Mouse (Mus musculus) hindbrain, postnatal 0 days (tissue): ENCODE data around the gene Otop1. TPM values are rescaled to one million over a fixed set of nuclear protein-coding genes. Genes with fewer than 3 reads are reported as not detected.

Source experiments
- ATAC-seq: fragments of 200-750 bp; cut with Nextera tagmentation; 2 replicates; pipeline ENCODE4 v1.8.0; 2017; ENCODE audit warnings: mild to moderate bottlenecking, moderate TSS enrichment, moderate library complexity
- DNase-seq: peaks from one replicate; pipeline ENCODE4 v3.0.0-alpha.2; 2015; ENCODE audit warnings: low spot score
- H3K27ac ChIP-seq: fragments of 300-500 bp; sonication (generic); 2 replicates; pipeline ENCODE4 v1.5.1; 2014; ENCODE audit warnings: mild to moderate bottlenecking
- H3K27me3 ChIP-seq: fragments of 300-500 bp; sonication (generic); 2 replicates; pipeline ENCODE4 v1.6.1; 2014; ENCODE audit warnings: low read length, mixed read lengths; ENCODE audit not compliant: insufficient read depth
- H3K36me3 ChIP-seq: fragments of 300-500 bp; sonication (generic); 2 replicates; pipeline ENCODE4 v1.6.1; 2014; ENCODE audit warnings: low read length, mixed read lengths; ENCODE audit not compliant: insufficient read depth
- H3K4me1 ChIP-seq: fragments of 300-500 bp; sonication (generic); 2 replicates; pipeline ENCODE4 v1.6.1; 2014; ENCODE audit warnings: antibody characterized with exemption, low read length, mixed read lengths; ENCODE audit not compliant: insufficient read depth
- H3K4me2 ChIP-seq: fragments of 300-500 bp; sonication (generic); 2 replicates; pipeline ENCODE4 v1.6.1; 2014; ENCODE audit warnings: low read depth, mild to moderate bottlenecking, low read length, moderate library complexity, mixed read lengths
- H3K4me3 ChIP-seq: fragments of 300-500 bp; sonication (generic); 2 replicates; pipeline ENCODE4 v1.5.1; 2014; ENCODE audit warnings: low read length
- H3K9ac ChIP-seq: fragments of 300-500 bp; sonication (generic); replicated peaks from 2 replicates; pipeline ENCODE4 v1.6.1; 2014; ENCODE audit warnings: mild to moderate bottlenecking, low read length, moderate library complexity, mixed read lengths
- H3K9me3 ChIP-seq: fragments of 300-500 bp; sonication (generic); 2 replicates; pipeline ENCODE4 v1.6.1; 2016; ENCODE audit warnings: low read length, mixed read lengths
- CTCF ChIP-seq: IDR thresholded peaks from 2 replicates; pipeline ENCODE4 v1.5.1; 2016; ENCODE audit warnings: antibody characterized with exemption, control low read depth, low read depth
- whole genome bisulfite sequencing: fragments of 180-500 bp; shearing (Covaris S2); extraction: QIAGEN DNeasy Blood & Tissue Kit; methylation state at CpG from one replicate; pipeline ENCODE4 v1.1.7; 2014; 5-methylcytosine and 5-hydroxymethylcytosine counted together
- polyA plus RNA-seq: library from polyadenylated mRNA; unstranded; fragments of >200 nt; fragmentation: Nextera tagmentation; extraction: Ambion mirVana; gene quantifications from 2 replicates; pipeline ENCODE4 v1.2.1, GENCODE M21; 2015
- total RNA-seq: library from RNA; depleted of rRNA; stranded (reverse); fragments of >200 nt; gene quantifications from 2 replicates; pipeline ENCODE4 v1.2.3, GENCODE M21; 2014

Gene Otop1
- total and polyA plus RNA-seq, 2 experiments from 2014 or later = 0.10 TPM

GRCm38 (mm10) chr5:38270942-38271341 lies 4.8 kb upstream of the Otop1 start:
- WGBS = 89% methylated on average over 3 of the region's 3 CpGs
- Histone ChIP-seq H3K27ac (no peak overlapping the region), H3K4me1 (no peaks in the 10 kb centered on the region), H3K4me3 (no peak overlapping the region), H3K9me3 (no peaks in the 10 kb centered on the region), H3K9ac (no peak overlapping the region), H3K27me3 (peaks cover 14% of the 10 kb centered on the region), H3K36me3 (peaks cover 29% of the 10 kb centered on the region; the same call in 1 of the 2 replicates), H3K4me2 (no peak overlapping the region)
- no peak for ATAC-seq
- no peak for DNase-seq
- no peak for TF ChIP-seq CTCF

DNA sequence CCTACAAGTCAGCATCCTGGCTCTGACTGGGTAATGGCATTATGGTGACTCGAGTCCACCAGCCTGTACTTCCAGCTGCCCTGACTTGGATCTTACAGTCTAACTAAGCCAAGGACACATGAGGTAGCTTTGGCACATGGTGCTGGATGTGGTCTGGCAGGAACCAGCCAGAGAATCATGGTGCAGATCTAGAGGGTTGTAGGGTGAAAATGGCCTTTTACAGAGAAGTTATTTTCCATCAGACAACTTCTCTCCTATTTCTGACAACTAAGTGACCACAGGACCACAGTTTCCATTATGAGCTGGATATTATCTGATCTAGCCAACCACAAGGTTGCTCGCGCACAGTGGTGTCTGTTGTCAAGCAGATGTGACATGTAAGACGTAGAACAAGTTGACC lies 1.9 kb upstream of the Otop1 start:
- peaks cover 37% of the 10 kb centered on the region for H3K27me3 ChIP-seq
- no peaks in the 10 kb centered on the region for H3K9me3 ChIP-seq
- peaks cover 14% of the 10 kb centered on the region; the same call in 1 of the 2 replicates for H3K36me3 ChIP-seq
- no peak overlapping the region for H3K4me3 ChIP-seq
- ATAC-seq (no peak), DNase-seq (no peak)
- no peak for TF ChIP-seq CTCF
- no peak overlapping the region for H3K4me2 ChIP-seq
- H3K27ac ChIP-seq = no peak overlapping the region
- 86% methylated on average over 4 of the region's 4 CpGs for WGBS
- no peak overlapping the region for H3K9ac ChIP-seq
- peaks cover 11% of the 10 kb centered on the region; the same call in 1 of the 2 replicates for H3K4me1 ChIP-seq

- TF ChIP-seq CTCF = no peak
- 0% methylated on average over 19 of the region's 19 CpGs for WGBS
- ATAC-seq = no peak
- Histone ChIP-seq H3K4me1 (peaks cover 11% of the 10 kb centered on the region; the same call in 1 of the 2 replicates), H3K36me3 (peaks cover 4% of the 10 kb centered on the region; the same call in 1 of the 2 replicates), H3K4me3 (peak overlapping the region; percentile 20), H3K9ac (no peak overlapping the region), H3K4me2 (peak overlapping the region; percentile 48), H3K9me3 (no peaks in the 10 kb centered on the region), H3K27me3 (peaks cover 46% of the 10 kb centered on the region), H3K27ac (no peak overlapping the region)
- DNase-seq = peak; percentile 16
Measured at GRCm38 (mm10) chr5:38276451-38276850, 679 bp downstream of the Otop1 start.

DNA sequence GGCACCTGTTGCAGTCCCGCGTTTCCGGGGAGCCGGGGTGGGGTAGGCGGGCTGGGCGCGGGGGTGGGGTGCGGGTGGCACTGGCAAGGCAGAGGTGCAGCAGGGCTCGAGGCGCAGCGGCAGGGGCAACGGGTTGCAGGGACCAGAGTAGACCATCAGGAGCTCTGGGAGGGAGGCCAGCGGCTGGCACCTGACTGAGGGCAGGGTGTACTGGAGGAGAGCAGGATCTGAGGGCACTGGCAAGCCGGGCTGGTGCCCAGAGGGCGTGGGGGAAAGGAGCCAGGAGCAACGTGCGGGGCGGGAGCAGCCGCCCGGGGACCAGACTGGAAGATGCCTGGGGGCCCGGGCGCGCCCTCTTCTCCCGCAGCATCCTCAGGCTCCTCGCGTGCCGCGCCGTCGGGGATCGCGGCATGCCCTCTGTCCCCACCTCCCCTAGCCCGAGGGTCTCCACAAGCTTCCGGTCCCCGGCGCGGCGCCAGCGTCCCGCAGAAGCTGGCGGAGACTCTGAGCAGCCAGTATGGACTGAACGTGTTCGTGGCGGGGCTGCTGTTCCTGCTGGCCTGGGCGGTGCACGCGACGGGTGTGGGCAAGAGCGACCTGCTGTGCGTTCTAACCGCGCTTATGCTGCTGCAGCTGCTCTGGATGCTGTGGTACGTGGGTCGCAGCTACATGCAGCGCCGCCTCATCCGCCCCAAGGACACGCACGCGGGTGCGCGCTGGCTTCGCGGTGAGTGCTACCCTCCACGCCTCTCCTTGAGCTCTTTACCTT lies 1.5 kb downstream of the Otop1 start:
- Histone ChIP-seq H3K27ac (no peak overlapping the region), H3K36me3 (no peaks in the 10 kb centered on the region), H3K4me1 (peaks cover 11% of the 10 kb centered on the region; the same call in 1 of the 2 replicates), H3K4me3 (peak overlapping the region; percentile 32), H3K9ac (0 out of 2 replicates have a peak overlapping the region, but pooled peaks have one; percentile 28), H3K9me3 (no peaks in the 10 kb centered on the region), H3K27me3 (peaks cover 46% of the 10 kb centered on the region), H3K4me2 (peak overlapping the region; percentile 58)
- 2% methylated on average over 56 of the region's 65 CpGs for WGBS
- DNase-seq (no peak), ATAC-seq (peak; percentile 47; the same call in 1 of the 2 replicates)
- TF ChIP-seq CTCF = no peak

- Histone ChIP-seq H3K4me2 (peak overlapping the region; percentile 58), H3K9ac (no peak overlapping the region), H3K9me3 (no peaks in the 10 kb centered on the region), H3K4me3 (peak overlapping the region; percentile 32), H3K27ac (no peak overlapping the region), H3K27me3 (peaks cover 46% of the 10 kb centered on the region), H3K4me1 (peaks cover 11% of the 10 kb centered on the region; the same call in 1 of the 2 replicates), H3K36me3 (no peaks in the 10 kb centered on the region)
- 24% methylated on average over 12 of the region's 12 CpGs for WGBS
- DNase-seq = no peak
- ATAC-seq = no peak
- TF ChIP-seq CTCF = no peak
Measured at GRCm38 (mm10) chr5:38277936-38278600, 2.3 kb downstream of the Otop1 start.

DNA sequence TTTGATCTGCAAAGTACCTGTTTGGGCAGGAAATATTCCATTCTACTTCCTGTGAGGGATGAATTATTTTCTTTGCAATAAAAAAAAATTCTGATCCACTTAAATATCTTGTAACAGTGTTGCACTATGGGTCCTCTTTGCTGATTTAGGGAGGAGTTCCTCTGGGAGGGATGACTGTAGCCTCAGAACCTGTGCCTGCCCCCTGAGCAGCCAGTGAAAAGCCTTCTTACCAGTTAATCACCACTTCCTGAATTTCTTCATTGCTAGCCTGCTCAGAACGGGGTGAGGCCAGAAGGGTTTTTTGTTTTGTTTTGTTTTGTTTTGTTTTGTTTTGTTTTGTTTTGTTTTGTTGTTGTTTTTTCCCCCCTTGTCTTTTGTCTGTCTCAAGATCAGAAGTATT lies 4.3 kb downstream of the Otop1 start:
- Histone ChIP-seq H3K36me3 (no peaks in the 10 kb centered on the region), H3K4me2 (no peak overlapping the region), H3K4me1 (peaks cover 11% of the 10 kb centered on the region; the same call in 1 of the 2 replicates), H3K9ac (no peak overlapping the region), H3K4me3 (no peak overlapping the region), H3K27ac (no peak overlapping the region), H3K27me3 (peaks cover 38% of the 10 kb centered on the region), H3K9me3 (no peaks in the 10 kb centered on the region)
- WGBS = 53% methylated on average over 1 of the region's 1 CpGs
- TF ChIP-seq CTCF = no peak
- ATAC-seq (no peak), DNase-seq (no peak)
